8 mouse cellular contexts compared by ENCODE assay signal in genomic region chr19:44407341-44408222, GRCm38 (mm10). TPM values are rescaled to one million over a fixed set of nuclear protein-coding genes. Genes with fewer than 3 reads are reported as not detected.
A peak's percentile ranks its signal among the peaks of the same experiment; 100 is the strongest.
DNase-seq lines count a peak whose midpoint lies in the region; ATAC-seq and TF ChIP-seq lines count a peak whose summit lies in the region.

Gene Scd1 (minus strand): TSS chr19:44407879.

- peak within 1 kb of the TSS; percentile 49 for H3K4me3 ChIP-seq in C2C12 (ENCODE audit: insufficient read depth, poor library complexity, severe bottlenecking)
- peak within 1 kb of the TSS; percentile 63 for H3K4me3 ChIP-seq in bone marrow, adult 2 months (replicated peaks; ENCODE audit: control insufficient read depth, low read depth, low read length)
- H3K4me3 ChIP-seq in embryonic fibroblast, embryonic 13.5 days (ENCODE audit: insufficient read depth, low read length), result peak within 1 kb of the TSS; percentile 78
- H3K4me3 ChIP-seq in kidney, embryonic 14.5 days (ENCODE audit: low read length), result peak within 1 kb of the TSS; percentile 49
- peak within 1 kb of the TSS; percentile 47 for H3K4me3 ChIP-seq in limb, embryonic 14.5 days (replicated peaks; ENCODE audit: low read length)

- peak; percentile 32; the same call in 1 of the 2 replicates for TF ChIP-seq POLR2A in bone marrow, adult 2 months (IDR thresholded peaks at IDR 0.05; ENCODE audit: borderline replicate concordance, control insufficient read depth, low read depth, low read length)
- peak; percentile 73 for TF ChIP-seq POLR2A in embryonic fibroblast, embryonic 13.5 days (IDR thresholded peaks at IDR 0.05; ENCODE audit: low read depth, low read length)
- 0 out of 2 replicates have a peak, but pooled peaks have one; percentile 14 for TF ChIP-seq POLR2A in limb, embryonic 14.5 days (IDR thresholded peaks at IDR 0.05; ENCODE audit: borderline replicate concordance, extremely low read depth, insufficient read depth, insufficient read length)

- H3K36me3 ChIP-seq in C2C12 (ENCODE audit: control insufficient read depth, insufficient read depth), result peaks cover 26% of the 10 kb centered on the region
- H3K36me3 ChIP-seq in kidney, embryonic 14.5 days (ENCODE audit: control insufficient read depth, insufficient read depth, low read length), result no peaks in the 10 kb centered on the region; the same call in 1 of the 2 replicates
- H3K36me3 ChIP-seq in limb, embryonic 14.5 days (ENCODE audit: control insufficient read depth, insufficient read depth, low read length), result peaks cover 7% of the 10 kb centered on the region
- peaks cover 23% of the 10 kb centered on the region for H3K36me3 ChIP-seq in splenic B cell, adult 2 months (ENCODE audit: control insufficient read depth, insufficient read depth, low read length, poor library complexity, severe bottlenecking)

- H3K4me1 ChIP-seq in bone marrow, adult 2 months (ENCODE audit: control insufficient read depth, insufficient read depth, low read length), result no peaks in the 10 kb centered on the region
- 0 out of 2 replicates have a peak, but pooled peaks cover 10% of the 10 kb centered on the region for H3K4me1 ChIP-seq in embryonic fibroblast, embryonic 13.5 days (ENCODE audit: control insufficient read depth, insufficient read depth, low read length)
- H3K4me1 ChIP-seq in kidney, embryonic 14.5 days (ENCODE audit: control insufficient read depth, insufficient read depth, low read length), result 0 out of 2 replicates have a peak, but pooled peaks cover 8% of the 10 kb centered on the region
- H3K4me1 ChIP-seq in limb, embryonic 14.5 days (ENCODE audit: control insufficient read depth, insufficient read depth, low read length), result peaks cover 11% of the 10 kb centered on the region

- H3K79me2 ChIP-seq in C2C12 (ENCODE audit: control insufficient read depth, insufficient read depth), result peaks cover 30% of the 10 kb centered on the region

- H3K27ac ChIP-seq in bone marrow, adult 2 months (ENCODE audit: control insufficient read depth, insufficient read depth, low read depth, low read length, poor library complexity), result peak within 1 kb of the TSS; percentile 42
- H3K27ac ChIP-seq in embryonic fibroblast, embryonic 13.5 days (ENCODE audit: insufficient read depth, low read length), result peak within 1 kb of the TSS; percentile 98
- H3K27ac ChIP-seq in kidney, embryonic 14.5 days (ENCODE audit: low read depth, low read length), result peak within 1 kb of the TSS; percentile 69; the same call in 1 of the 2 replicates
- peak within 1 kb of the TSS; percentile 62 for H3K27ac ChIP-seq in limb, embryonic 14.5 days (replicated peaks; ENCODE audit: low read depth, low read length)

- peak within 1 kb of the TSS; percentile 69 for H3ac ChIP-seq in C2C12 (ENCODE audit: control insufficient read depth, insufficient read length, low read depth)

- peak within 1 kb of the TSS; percentile 56 for H3K9ac ChIP-seq in kidney, embryonic 14.5 days (ENCODE audit: low read depth, low read length)
- peak within 1 kb of the TSS; percentile 49 for H3K9ac ChIP-seq in limb, embryonic 14.5 days (ENCODE audit: low read depth, low read length, severe bottlenecking)

- DNase-seq in heart, adult 9 months (ENCODE audit: low spot score in 2 of 2), result peak; percentile 67 to 78
- peak; percentile 77 for DNase-seq in limb, embryonic 14.5 days (ENCODE audit: low spot score)
- DNase-seq in splenic B cell, adult 2 months (ENCODE audit: low read depth, low spot score), result peak; percentile 79

- peaks cover 11% of the 10 kb centered on the region for H3K79me3 ChIP-seq in C2C12 (ENCODE audit: low read depth)

- peak within 1 kb of the TSS; percentile 89 for H3K4me2 ChIP-seq in kidney, embryonic 14.5 days (replicated peaks; ENCODE audit: low read depth, low read length)
- peak within 1 kb of the TSS; percentile 94 for H3K4me2 ChIP-seq in limb, embryonic 14.5 days (replicated peaks; ENCODE audit: low read depth, low read length, severe bottlenecking)

- no peaks in the 10 kb centered on the region for H3K27me3 ChIP-seq in C2C12 (ENCODE audit: control insufficient read depth, insufficient read depth, insufficient read length)
- H3K27me3 ChIP-seq in kidney, embryonic 14.5 days (ENCODE audit: control insufficient read depth, insufficient read depth, low read length), result no peaks in the 10 kb centered on the region; the same call in 1 of the 2 replicates
- H3K27me3 ChIP-seq in limb, embryonic 14.5 days (ENCODE audit: control insufficient read depth, insufficient read depth, low read length), result no peaks in the 10 kb centered on the region
- no peaks in the 10 kb centered on the region for H3K27me3 ChIP-seq in splenic B cell, adult 2 months (ENCODE audit: control insufficient read depth, insufficient read depth, low read length, poor library complexity, severe bottlenecking)

- 1% methylated on average over 34 of the region's 35 CpGs for WGBS in bone marrow, adult 2 months
- WGBS in kidney, embryonic 14.5 days, result under 1% methylated on average over 35 of the region's 35 CpGs
- 1% methylated on average over 33 of the region's 35 CpGs for WGBS in limb, embryonic 14.5 days

- ATAC-seq in kidney, embryonic 14.5 days (ENCODE audit: low FRiP score, low TSS enrichment), result peak; percentile 91
- peak; percentile 89 for ATAC-seq in limb, embryonic 14.5 days (ENCODE audit: low FRiP score, low read depth)
- peak; percentile 58 for ATAC-seq in monocyte, adult 5-6 weeks (replicated peaks; ENCODE audit: insufficient number of reproducible peaks, low FRiP score, low TSS enrichment, poor library complexity, severe bottlenecking)

- TF ChIP-seq CTCF in C2C12 (IDR thresholded peaks at IDR 0.05; ENCODE audit: control insufficient read depth, insufficient read depth, insufficient read length), result no peak
- no peak for TF ChIP-seq CTCF in bone marrow, adult 2 months (IDR thresholded peaks at IDR 0.05; ENCODE audit: control insufficient read depth, insufficient read depth, low read length)
- no peak for TF ChIP-seq CTCF in embryonic fibroblast, embryonic 13.5 days (IDR thresholded peaks at IDR 0.05; ENCODE audit: borderline replicate concordance, insufficient read depth, low read length)

- no peaks in the 10 kb centered on the region for H3K9me3 ChIP-seq in kidney, embryonic 14.5 days (ENCODE audit: control insufficient read depth, low read length)
- H3K9me3 ChIP-seq in limb, embryonic 14.5 days (ENCODE audit: control insufficient read depth, low read length), result no peaks in the 10 kb centered on the region

TF ChIP-seq in C2C12, 6 proteins besides CTCF, POLR2A, EP300 and RAD21:
- peak; percentile 14 for TF ChIP-seq MAX (IDR thresholded peaks at IDR 0.05)
- TF ChIP-seq FOSL1 (IDR thresholded peaks at IDR 0.05; ENCODE audit: insufficient read depth, low read length, poor library complexity, severe bottlenecking), result no peak

RNA-seq across cellular contexts. Expression of gene Scd1, which starts in this region (rescaled TPM):
- polyA plus RNA-seq in C2C12 (2012; fragmentation: generic; extraction: Trizol), result 47.1 TPM
- 29.4 and 37.4 TPM in 2 replicates for polyA plus RNA-seq in bone marrow, adult 2 months (2011; ENCODE audit: insufficient read depth, insufficient read length, low replicate concordance, missing spikeins)
- polyA plus RNA-seq in embryonic fibroblast, embryonic 13.5 days (2011; ENCODE audit: insufficient read length, low read depth, missing spikeins), result 80.0 and 94.1 TPM in 2 replicates
- 2.7 and 5.2 TPM in 2 replicates for polyA plus RNA-seq in kidney, embryonic 14.5 days (2014; fragmentation: Nextera tagmentation; extraction: Ambion mirVana)
- polyA plus RNA-seq in limb, embryonic 14.5 days (2012; rRNA removed), result 19.5 and 27.7 TPM in 2 replicates
- polyA plus RNA-seq in limb, embryonic 14.5 days (2014; fragmentation: Nextera tagmentation; extraction: Ambion mirVana), result 6.8 and 7.4 TPM in 2 replicates
- 26.3 to 41.6 TPM (median 32.4 TPM) in 3 replicates for total RNA-seq in monocyte, adult 5-6 weeks (2017)

Comparison
In these comparisons a context has a peak if more than half of its experiments do, and no peak if none do; other contexts are left out.
1. Peak in every context shown above with its lines: DNase-seq, ATAC-seq, H3K4me3 ChIP-seq and H3K27ac ChIP-seq.
2. H3K27ac ChIP-seq: peak in every context shown above with its lines; median percentile 98 in embryonic fibroblast, embryonic 13.5 days; 69 in kidney, embryonic 14.5 days; 62 in limb, embryonic 14.5 days; 42 in bone marrow, adult 2 months.
3. POLR2A ChIP-seq: peak in every context shown above with its lines; median percentile 73 in embryonic fibroblast, embryonic 13.5 days; 32 in bone marrow, adult 2 months; 14 in limb, embryonic 14.5 days.